Mouse (Mus musculus): ENCODE results near the gene Zbtb21. TPM values are rescaled to one million over a fixed set of nuclear protein-coding genes. Genes with fewer than 3 reads are reported as not detected.
"Not testable (repeated sequence)": the region's sequence is repeated elsewhere in the genome, so short reads cannot be mapped to it uniquely, and the experiment has no call there.

Zbtb21 gene
- polyA plus RNA-seq (2016; fragmentation: Nextera tagmentation; extraction: Ambion mirVana), result 14.5 and 15.2 TPM in 2 replicates

DNA sequence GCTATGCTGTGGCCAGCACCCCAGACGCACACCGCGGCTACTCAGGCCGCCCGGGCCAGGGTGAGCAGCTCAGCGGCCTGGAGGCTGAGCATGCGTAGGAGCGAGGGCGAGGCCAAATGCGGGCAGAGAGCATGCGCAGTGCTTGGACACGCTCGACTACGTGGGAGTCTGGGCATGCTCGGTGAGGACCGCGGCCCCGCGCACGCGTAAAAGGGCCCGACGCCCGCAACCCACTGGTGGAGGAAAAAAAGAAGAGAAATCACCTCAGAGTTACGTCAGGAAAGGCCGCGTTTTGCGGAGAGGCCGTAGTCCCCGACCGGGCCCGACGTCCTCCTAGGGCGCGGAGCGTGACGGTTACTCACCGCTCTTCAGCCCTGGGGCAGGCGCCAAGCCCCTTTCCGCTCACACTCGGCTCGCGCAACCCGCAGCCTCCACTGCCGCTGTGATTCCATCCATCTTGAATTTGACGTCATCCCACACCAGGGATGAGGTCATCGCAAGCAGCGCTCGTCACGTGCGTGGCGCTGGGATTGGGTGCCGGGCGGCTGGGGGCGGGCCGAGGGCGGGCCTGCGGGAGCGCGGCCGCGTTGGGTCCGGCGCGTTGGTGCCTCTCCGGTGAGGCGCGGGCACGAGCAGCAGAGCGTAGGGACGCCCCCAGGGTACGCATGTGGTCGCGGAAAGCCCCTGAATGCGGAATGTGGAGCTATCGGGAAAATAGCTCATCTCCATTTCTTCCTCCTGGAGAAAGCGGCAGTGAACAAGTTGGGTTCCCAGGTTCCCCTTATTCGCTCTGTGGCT lies at the start of gene Zbtb21, which contains the start of gene C2cd2:
Gene Zbtb21 (minus strand): TSS at position 472 of the 798 bp plus-strand sequence.
Gene C2cd2 (minus strand): TSS at position 448 of the 798 bp plus-strand sequence.
- Histone ChIP-seq H3K27ac (replicated peaks) (peak within 1 kb of the TSS; percentile 95), H3K27me3 (replicated peaks; ENCODE audit: low read depth, poor library complexity, severe bottlenecking) (no peaks in the 10 kb centered on the region), H3K9me3 (no peaks in the 10 kb centered on the region), H3K36me3 (replicated peaks) (peaks cover 4% of the 10 kb centered on the region; the same call in 1 of the 2 replicates), H3K4me1 (peaks cover 17% of the 10 kb centered on the region), H3K4me3 (peak within 1 kb of the TSS; percentile 93)
- WGBS, result under 1% methylated on average over 78 of the region's 78 CpGs
- peak; percentile 96 for DNase-seq (ENCODE audit: low spot score)

DNA sequence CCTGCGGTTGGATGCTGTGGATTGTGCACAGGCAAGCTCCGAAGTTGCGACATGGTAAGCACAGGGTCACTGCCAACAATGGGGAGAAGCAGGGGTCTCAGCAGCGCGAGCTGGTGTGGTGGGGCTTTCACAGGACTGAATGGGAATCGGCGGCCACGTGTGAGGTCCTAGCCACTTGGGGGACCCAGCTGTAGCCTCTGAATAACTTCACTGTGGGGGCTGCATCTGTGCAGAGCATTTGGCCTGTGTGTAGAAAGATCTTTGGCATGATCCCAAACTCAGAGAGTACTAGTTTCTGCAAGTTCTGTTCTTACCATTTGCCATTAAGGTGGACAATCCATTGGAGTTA lies 34.9 kb upstream of the Zbtb21 start:
- WGBS, result under 1% methylated on average over 8 of the region's 8 CpGs
- Histone ChIP-seq H3K9me3 (peaks cover 32% of the 10 kb centered on the region), H3K4me3 (peak overlapping the region; percentile 70), H3K36me3 (replicated peaks) (peaks cover 32% of the 10 kb centered on the region), H3K4me1 (peaks cover 16% of the 10 kb centered on the region), H3K27ac (replicated peaks) (peak overlapping the region; percentile 83)
- not testable (repeated sequence) for DNase-seq (ENCODE audit: low spot score); H3K27me3 ChIP-seq (replicated peaks; ENCODE audit: low read depth, poor library complexity, severe bottlenecking)

DNA sequence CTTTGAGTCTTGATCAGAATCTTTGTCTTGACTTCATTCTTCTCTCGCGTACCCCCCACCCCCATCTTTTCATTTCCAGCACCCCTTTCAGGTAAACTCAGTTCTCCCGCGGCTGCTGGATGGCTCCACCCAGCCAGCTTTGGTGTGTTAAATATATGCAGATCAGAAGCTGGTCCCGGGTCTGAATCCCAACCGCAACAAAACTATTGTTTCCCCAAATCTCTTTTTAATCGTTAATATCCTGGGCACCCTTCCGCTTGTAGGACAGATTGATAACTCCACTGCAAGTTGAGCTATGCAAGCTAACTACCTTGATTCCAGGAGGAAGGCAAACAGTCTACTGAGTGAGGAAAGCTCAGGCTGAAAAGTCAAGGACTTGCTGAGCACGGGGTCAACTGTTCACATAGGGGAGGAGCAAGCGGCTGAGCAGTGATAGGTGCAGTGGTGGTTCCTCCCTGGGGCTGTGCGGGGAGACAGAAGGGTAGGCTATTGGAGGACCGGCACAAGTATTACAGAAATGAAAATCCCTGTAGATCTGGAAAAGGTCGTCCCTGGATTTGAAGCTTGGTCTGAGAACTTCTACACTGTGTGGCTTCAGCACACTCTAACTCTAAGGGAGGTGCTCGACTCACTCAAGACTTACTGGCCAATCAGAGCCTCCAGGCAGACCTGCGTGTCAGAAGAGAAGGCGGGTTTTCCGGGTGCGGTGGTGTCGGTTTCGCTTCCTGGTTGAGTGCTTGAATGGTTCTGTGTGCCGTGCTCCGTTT lies 34.4 kb upstream of the Zbtb21 start, which contains the start of gene B230307C23Rik:
Gene B230307C23Rik (plus strand): TSS at position 700 of the 767 bp plus-strand sequence.
- peak; percentile 87 for DNase-seq (ENCODE audit: low spot score)
- Histone ChIP-seq H3K4me3 (peak within 1 kb of the TSS; percentile 70), H3K27me3 (replicated peaks; ENCODE audit: low read depth, poor library complexity, severe bottlenecking) (no peaks in the 10 kb centered on the region), H3K9me3 (peaks cover 26% of the 10 kb centered on the region), H3K4me1 (peaks cover 16% of the 10 kb centered on the region), H3K36me3 (replicated peaks) (peaks cover 26% of the 10 kb centered on the region), H3K27ac (replicated peaks) (peak within 1 kb of the TSS; percentile 83)
- WGBS, result 2% methylated on average over 22 of the region's 22 CpGs

DNA sequence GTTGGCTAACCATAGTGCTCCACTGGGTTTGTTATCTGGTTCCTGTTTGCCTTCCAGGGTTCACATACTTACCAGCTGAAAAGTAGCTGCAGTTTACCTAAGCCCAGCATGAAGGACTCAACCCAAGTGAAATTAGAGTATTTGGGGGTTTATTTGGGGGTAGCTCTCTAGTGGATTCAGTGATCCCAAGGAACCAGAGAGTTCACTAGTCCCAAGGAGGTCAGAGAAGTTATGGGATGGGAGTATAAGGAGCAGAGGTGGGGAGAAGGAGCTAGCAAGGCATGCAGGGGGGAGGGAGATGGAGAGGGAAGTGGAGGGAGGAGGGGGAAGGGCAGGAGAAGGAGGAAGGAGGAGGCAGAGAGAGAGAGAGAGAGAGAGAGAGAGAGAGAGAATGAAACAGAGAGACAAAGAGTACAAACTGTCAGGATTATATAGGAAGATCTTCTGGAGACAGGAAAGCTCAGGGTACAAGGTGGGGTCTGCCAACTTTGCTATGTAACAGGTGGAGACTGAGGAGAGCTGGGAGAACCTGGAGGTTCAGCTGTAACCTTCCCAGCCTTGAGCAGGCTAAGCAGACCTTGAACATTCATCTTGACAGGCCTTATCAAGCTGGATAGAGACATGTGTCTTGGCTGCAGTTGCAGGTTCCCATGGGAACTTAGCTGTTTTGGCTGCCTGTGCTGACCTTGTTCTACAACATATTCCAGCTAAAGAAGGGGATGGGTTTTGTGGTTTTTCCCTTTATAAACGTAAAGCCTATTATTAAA lies 33.6 kb upstream of the Zbtb21 start:
- 13% methylated on average over 1 of the region's 1 CpGs for WGBS
- Histone ChIP-seq H3K27ac (replicated peaks) (peak overlapping the region; percentile 83; the same call in 1 of the 2 replicates), H3K4me1 (peaks cover 16% of the 10 kb centered on the region), H3K4me3 (peak overlapping the region; percentile 70), H3K27me3 (replicated peaks; ENCODE audit: low read depth, poor library complexity, severe bottlenecking) (no peaks in the 10 kb centered on the region), H3K9me3 (peaks cover 19% of the 10 kb centered on the region), H3K36me3 (replicated peaks) (peaks cover 22% of the 10 kb centered on the region)
- no peak for DNase-seq (ENCODE audit: low spot score)

DNA sequence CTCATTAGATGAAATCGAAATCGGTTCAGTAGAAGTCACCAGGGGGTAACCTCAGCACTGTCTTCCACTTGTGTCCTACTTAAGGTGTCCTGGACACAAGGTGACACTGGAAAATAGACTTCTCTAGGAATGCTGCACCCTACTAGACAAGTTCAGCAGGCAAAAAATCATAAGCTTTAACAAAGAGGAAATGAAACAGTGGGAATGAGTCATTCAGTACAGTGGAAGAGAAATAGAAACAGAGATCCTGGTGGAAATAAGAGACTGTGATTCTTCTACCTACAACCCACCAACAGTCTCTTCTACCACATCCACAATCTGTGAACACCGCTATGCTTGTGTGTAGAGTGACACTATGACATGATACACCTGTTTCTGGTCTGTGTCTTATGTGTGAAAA lies 30.1 kb upstream of the Zbtb21 start:
- 79% methylated on average over 3 of the region's 3 CpGs for WGBS
- not testable (repeated sequence) for H3K4me3 ChIP-seq; H3K9me3 ChIP-seq; H3K27ac ChIP-seq (replicated peaks); H3K27me3 ChIP-seq (replicated peaks; ENCODE audit: low read depth, poor library complexity, severe bottlenecking); H3K4me1 ChIP-seq; H3K36me3 ChIP-seq (replicated peaks); DNase-seq (ENCODE audit: low spot score)

DNA sequence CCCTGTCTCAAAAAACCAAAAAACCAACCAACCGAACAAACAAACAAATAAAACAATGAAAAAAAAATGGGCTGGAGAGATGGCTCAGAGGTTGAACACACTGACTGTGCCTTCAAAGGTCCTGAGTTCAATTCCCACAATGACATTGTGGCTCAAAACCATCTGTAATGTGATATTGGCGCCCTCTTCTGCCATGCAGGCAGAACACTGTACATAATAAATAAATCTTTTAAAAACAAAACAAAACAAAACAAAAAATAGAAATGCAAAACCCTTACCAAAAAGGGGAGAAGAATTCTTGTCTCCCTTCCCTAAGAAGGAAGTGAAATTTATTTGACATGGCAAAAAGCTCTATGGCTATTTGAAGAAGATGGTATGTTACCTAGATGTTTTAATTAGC lies 29.1 kb upstream of the Zbtb21 start:
- no peaks in the 10 kb centered on the region for H3K9me3 ChIP-seq
- no peaks in the 10 kb centered on the region for H3K27me3 ChIP-seq (replicated peaks; ENCODE audit: low read depth, poor library complexity, severe bottlenecking)
- 73% methylated on average over 2 of the region's 2 CpGs for WGBS
- H3K4me3 ChIP-seq, result no peak overlapping the region
- H3K36me3 ChIP-seq (replicated peaks), result no peaks in the 10 kb centered on the region
- no peak for DNase-seq (ENCODE audit: low spot score)
- peaks cover 7% of the 10 kb centered on the region for H3K4me1 ChIP-seq
- H3K27ac ChIP-seq (replicated peaks), result no peak overlapping the region

DNA sequence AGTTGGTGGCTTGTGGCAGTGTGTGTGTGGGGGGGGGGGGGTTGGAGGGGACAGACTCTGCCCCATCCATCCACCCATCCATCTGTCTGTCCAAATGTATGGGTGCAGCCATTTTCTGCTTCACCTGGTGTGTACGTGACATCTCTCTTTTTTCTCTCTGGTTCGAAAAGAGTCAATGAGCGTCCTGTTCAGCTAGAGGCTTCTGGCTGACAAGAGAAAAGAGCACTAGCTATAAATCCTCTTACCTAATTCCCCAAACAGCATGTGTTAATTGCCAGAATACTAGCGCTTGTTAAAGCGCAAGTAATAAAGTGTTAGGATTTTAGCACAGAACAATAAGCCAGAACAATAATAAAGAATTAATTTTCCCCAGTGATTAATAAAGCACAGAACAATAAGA lies 22.2 kb upstream of the Zbtb21 start:
- H3K4me1 ChIP-seq, result no peaks in the 10 kb centered on the region
- H3K27ac ChIP-seq (replicated peaks), result no peak overlapping the region
- H3K9me3 ChIP-seq, result no peaks in the 10 kb centered on the region
- H3K4me3 ChIP-seq, result no peak overlapping the region
- H3K36me3 ChIP-seq (replicated peaks), result no peaks in the 10 kb centered on the region
- no peaks in the 10 kb centered on the region for H3K27me3 ChIP-seq (replicated peaks; ENCODE audit: low read depth, poor library complexity, severe bottlenecking)
- no peak for DNase-seq (ENCODE audit: low spot score)
- 78% methylated on average over 5 of the region's 5 CpGs for WGBS

DNA sequence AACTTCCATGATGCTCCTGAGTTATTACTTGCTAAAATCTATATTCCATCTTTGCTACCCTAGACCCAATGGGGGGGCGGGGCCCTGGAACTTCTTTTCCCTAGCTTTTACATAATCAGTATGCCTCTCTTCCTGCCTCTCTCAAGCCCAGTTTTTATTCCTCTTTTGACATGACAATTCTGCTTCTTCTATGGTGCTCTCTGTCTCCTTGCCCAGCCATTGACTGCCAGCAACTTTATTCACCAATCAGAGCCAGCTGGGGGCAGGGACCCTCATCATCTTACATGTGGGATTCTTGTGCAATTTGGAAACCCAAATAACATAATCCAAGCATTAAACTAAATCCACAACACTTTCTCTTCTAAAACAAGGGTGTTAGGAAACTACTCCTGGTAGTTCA lies 18.9 kb upstream of the Zbtb21 start:
- WGBS, result 84% methylated on average over 1 of the region's 1 CpGs
- no peak overlapping the region for H3K27ac ChIP-seq (replicated peaks)
- H3K27me3 ChIP-seq (replicated peaks; ENCODE audit: low read depth, poor library complexity, severe bottlenecking), result no peaks in the 10 kb centered on the region
- no peak overlapping the region for H3K4me3 ChIP-seq
- DNase-seq (ENCODE audit: low spot score), result no peak
- H3K9me3 ChIP-seq, result no peaks in the 10 kb centered on the region
- H3K4me1 ChIP-seq, result no peaks in the 10 kb centered on the region
- no peaks in the 10 kb centered on the region for H3K36me3 ChIP-seq (replicated peaks)

DNA sequence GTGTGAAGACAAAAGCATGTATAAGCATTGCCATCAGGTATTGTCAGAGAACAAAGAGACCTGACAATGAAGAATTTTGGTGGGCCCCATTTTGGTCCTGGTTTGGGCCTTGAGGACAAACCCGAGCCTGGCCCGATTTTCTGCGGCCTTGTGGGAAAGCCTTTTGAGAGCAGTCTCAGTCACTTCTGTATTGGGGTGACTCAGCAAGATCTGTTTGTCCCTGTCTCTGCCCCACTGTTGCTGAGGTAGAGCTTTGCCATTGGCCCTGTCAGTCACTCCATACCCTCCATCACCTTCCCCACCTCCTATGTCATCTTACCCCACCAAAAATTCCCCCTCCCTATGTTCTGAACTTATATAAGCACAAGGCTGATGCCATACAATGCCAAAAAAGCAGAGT lies 15.3 kb upstream of the Zbtb21 start:
- Histone ChIP-seq H3K4me3 (no peak overlapping the region), H3K27me3 (replicated peaks; ENCODE audit: low read depth, poor library complexity, severe bottlenecking) (no peaks in the 10 kb centered on the region), H3K4me1 (no peaks in the 10 kb centered on the region), H3K9me3 (no peaks in the 10 kb centered on the region), H3K36me3 (replicated peaks) (no peaks in the 10 kb centered on the region), H3K27ac (replicated peaks) (no peak overlapping the region)
- DNase-seq (ENCODE audit: low spot score), result no peak
- WGBS, result 97% methylated on average over 3 of the region's 3 CpGs

DNA sequence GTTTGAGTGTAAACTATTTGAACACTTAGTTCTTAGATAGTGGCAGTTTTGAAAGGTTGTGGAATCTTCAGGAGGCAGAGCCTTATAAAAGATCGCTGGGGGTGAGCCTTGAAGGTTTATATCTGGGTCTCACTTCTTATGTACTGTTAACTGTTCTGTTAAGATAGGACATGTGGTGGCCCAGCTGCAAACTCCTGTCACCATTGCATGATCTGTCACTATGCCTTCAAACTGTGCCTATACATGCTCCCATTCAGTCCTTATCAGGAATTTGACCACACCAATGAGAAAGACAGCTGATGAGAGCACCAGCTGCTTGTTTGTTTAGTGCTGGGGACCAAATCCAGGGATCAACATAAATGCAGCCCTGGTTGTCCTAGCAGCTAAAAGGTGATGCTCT lies 14.9 kb upstream of the Zbtb21 start:
- WGBS, result 75% methylated on average over 1 of the region's 1 CpGs
- Histone ChIP-seq H3K9me3 (no peaks in the 10 kb centered on the region), H3K27me3 (replicated peaks; ENCODE audit: low read depth, poor library complexity, severe bottlenecking) (no peaks in the 10 kb centered on the region), H3K27ac (replicated peaks) (no peak overlapping the region), H3K4me3 (no peak overlapping the region), H3K36me3 (replicated peaks) (no peaks in the 10 kb centered on the region), H3K4me1 (no peaks in the 10 kb centered on the region)
- DNase-seq (ENCODE audit: low spot score), result no peak

DNA sequence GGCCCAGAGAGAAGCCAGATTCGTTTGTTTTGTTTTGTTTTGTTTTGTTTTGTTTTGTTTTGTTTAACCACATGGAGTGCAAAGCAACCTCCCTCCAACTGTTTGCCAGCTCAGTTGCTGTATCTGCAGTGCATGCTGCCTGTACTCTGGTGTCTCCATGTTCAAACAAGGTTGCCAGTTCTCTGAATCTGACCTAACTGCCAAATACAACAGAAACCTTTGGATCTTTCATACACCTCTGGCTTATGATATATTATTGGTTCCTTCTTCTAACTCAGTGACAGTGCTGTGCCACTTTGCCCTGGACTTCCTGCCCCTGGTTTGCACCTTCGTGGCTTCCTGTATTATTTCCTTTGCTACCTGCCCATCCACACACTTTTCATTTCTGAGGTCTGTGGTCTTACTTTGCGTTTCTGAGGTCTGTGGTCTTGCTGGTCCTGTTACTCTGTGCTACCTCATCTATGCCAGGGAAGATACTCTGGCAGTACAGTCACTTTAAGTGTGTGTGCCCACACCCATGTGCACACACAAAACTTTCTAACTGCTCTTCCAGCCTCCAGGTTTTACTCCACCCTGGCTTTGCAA lies 1.6 kb upstream of the Zbtb21 start:
- H3K27me3 ChIP-seq (replicated peaks; ENCODE audit: low read depth, poor library complexity, severe bottlenecking), result no peaks in the 10 kb centered on the region
- DNase-seq (ENCODE audit: low spot score), result no peak
- 82% methylated on average over 3 of the region's 3 CpGs for WGBS
- H3K9me3 ChIP-seq, result no peaks in the 10 kb centered on the region
- H3K4me1 ChIP-seq, result peaks cover 11% of the 10 kb centered on the region
- peaks cover 4% of the 10 kb centered on the region; the same call in 1 of the 2 replicates for H3K36me3 ChIP-seq (replicated peaks)
- H3K4me3 ChIP-seq, result no peak overlapping the region
- no peak overlapping the region for H3K27ac ChIP-seq (replicated peaks)

All from embryonic facial prominence, embryonic 10.5 days (tissue).